Mouse (Mus musculus): ENCODE results near the gene Fam71a.

Fam71a gene

GRCm38 (mm10) chr1:191164717-191165116 is at the start of gene Fam71a:
Gene Fam71a, minus strand, starts transcription at chr1:191164817.
- in situ Hi-C loops (cut with MboI, MseI): no loop called here

DNA sequence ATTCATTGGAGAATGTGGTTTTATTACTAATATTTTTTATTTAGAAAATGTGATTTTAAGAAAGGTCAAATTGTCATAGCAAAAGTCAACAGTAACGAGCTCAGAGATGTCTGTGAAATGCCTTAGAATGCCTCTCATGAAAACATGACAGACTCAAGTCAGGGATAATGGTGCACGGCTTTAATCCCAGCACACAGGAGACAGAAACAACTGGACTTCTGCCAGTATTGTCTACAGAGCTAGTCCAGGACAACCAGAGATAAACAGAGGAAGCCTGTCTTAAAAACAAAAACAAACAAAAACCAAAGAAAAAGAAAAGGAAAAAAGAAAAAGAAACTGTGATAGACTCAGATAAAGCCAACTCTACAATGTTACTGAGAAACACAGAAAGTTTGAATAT is 46.5 kb upstream of the Fam71a start:
- in situ Hi-C loops (cut with MboI, MseI): no loop called here

DNA sequence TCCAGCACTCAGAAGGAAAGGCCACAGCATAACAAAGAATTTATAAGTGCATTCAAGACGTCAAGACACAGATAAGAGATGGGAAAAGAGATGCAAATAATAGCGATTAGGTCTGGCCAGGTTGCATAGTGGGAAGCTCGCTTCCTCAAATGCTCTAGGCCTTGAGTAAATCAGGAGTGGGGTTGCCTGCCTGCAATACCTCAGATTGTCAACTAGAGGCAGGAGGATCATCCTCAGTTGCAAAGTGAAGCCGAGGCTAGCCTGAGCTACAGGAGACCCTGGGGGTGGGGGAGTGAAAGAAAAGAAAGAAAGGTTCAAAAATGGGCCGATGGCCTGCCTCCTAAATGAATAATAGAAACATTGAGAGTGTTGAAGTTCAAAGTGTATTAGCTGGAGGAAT is 41.2 kb upstream of the Fam71a start:
- in situ Hi-C loops (cut with MboI, MseI): no loop called here

DNA sequence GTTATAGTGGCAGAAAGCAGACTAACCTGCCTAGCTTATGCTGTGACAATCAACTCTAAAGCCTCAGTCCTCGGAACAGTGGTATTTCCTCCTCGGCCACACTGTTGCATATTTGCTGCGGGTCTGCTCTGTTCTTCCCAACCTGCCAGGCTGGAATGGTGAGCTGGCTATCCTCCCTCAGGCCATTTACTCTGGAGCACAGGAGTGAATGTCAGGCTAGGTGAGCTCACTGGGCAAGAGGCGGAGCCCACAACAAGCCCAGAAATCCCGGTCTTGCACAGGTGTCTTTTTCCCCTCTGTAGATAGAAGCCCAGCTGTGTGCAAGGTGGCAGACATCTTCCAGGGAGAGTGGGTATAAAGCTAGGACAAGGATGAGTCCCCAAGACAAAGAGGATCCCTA is 40.3 kb upstream of the Fam71a start:
- in situ Hi-C loops (cut with MboI, MseI): no loop called here

DNA sequence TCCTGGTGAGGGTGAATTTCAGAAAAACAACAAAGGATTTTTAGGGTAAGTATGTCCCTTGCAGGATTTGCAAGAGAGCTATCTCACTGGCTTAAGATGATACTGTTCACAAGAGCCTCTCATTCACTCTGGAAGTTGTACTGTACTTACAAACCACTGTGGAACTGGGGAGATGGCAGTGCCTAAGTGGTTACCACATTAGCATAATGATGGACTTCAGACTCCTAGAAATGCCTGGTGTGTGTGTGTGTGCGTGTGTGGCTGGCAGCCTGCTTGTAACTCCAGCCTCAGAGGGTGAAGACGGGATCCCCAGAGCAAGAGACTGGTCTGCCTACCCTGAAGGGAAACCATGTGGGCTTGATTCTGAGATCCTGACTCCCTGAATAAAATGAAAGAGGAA is 38.9 kb upstream of the Fam71a start:
- in situ Hi-C loops (cut with MboI, MseI): no loop called here

GRCm38 (mm10) chr1:191202208-191202952 is 37.8 kb upstream of the Fam71a start:
- in situ Hi-C loops (cut with MboI, MseI): no loop called here

GRCm38 (mm10) chr1:191200816-191201602 is 36.4 kb upstream of the Fam71a start:
- in situ Hi-C loops (cut with MboI, MseI): no loop called here

DNA sequence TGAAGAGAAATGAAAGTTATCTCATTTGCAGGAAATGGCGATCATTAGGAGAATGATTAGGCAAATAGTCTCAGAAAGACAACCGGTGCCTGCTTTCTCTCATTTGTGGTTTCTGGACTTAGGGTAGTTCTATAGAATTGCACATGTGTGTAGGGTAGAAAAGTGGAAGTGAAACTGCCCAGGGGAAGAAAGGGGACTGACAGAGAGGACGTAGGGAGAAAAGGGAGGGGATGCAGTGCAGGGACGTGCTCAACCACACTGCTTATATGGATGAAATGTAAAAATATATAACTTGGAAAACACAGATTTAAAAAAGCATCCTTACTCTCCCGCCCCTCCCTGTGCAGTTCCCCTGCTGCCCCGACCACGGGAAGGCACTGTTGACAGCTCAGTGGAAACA is 33.3 kb upstream of the Fam71a start:
- in situ Hi-C loops (cut with MboI, MseI): loop anchor here (25.0 kb wide), 1 partner anchor 1939 kb away; the partner anchor contains the start of gene Diexf

- in situ Hi-C loops (cut with MboI, MseI): loop anchor here (25.0 kb wide), 1 partner anchor 1941 kb away; the partner anchor contains the start of gene Diexf
These were observed 31.4 kb upstream of the Fam71a start for GRCm38 (mm10) chr1:191196016-191196415.

DNA sequence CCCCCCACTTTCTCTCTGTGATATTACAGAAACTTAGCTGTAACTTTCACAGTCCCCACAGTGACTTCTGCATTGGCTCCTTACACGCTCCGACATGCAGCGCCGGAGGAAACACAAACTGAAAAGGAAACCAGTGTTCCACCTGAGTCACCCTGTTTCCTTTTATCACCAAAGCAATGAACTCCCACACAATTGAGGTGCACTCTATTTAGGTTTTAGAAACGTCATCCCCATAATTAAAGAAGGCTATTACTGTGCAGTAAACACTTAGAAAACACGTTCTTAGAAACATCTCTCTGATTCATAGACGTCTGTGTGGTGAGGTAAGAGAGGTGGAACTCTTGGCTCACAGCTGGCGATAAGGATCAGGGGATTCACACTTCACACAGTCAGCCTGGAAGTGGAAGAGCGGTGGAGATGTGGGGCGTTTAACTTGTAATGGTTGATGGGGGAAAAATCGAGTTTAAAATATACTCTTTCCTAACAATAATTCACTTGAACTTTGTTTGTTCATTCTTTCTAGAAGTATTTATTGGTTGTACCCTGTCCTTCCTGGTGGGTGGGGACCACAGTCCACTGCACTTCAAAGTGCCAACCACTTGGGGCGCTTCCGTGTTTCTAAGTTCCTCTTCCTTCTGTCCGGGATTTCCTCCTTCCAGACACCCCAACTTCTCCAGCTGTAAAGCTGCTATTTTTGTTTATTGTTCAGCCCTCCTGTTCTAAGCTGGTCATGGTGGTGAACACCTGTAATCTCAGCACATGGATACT is 29.2 kb upstream of the Fam71a start:
- in situ Hi-C loops (cut with MboI, MseI): loop anchor here (25.0 kb wide), 1 partner anchor 1943 kb away; the partner anchor contains the start of gene Diexf

DNA sequence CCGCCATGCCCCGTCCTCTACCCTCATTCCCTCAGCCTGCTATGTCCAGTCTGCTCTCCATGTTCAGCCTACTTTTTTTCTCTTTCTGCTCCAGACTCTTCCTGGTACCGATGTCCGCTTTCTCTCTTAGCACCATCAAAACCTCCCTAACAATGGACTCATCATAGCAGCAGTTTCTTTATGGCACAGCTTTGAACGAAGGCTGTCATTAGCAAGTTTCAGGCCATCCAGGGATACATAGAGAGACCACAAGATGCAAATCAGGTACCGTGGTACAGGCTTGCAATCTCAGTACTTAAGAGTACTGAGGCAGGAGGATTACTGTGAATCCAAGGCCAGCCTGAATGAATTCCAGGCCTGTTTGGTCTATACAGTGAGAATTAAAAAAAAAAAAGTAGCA is 28.1 kb upstream of the Fam71a start:
- in situ Hi-C loops (cut with MboI, MseI): loop anchor here (25.0 kb wide), 1 partner anchor 1945 kb away; the partner anchor contains the start of gene Diexf

DNA sequence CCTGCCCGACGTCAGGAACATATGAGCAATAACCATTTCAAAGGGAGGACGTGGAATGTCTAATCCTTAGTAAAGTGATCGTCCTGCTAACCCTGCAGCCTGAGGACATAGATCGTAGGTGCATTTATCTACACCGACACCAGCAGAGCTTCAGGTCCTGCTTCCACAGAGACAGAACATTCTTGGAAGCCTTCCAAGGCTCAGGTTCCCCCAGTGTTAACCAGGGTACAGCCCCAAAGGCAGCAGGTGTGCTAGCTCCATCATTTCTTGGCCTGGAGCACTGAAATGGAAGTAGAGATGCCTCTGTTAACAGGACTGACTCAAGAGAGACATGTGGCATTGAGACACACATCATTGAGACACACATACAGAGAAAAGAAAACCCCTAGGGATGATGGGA is 27.6 kb upstream of the Fam71a start:
- in situ Hi-C loops (cut with MboI, MseI): loop anchor here (25.0 kb wide), 1 partner anchor 1945 kb away; the partner anchor contains the start of gene Diexf

GRCm38 (mm10) chr1:191189671-191190372 is 25.2 kb upstream of the Fam71a start:
- in situ Hi-C loops (cut with MboI, MseI): loop anchor here (25.0 kb wide), 1 partner anchor 1947 kb away; the partner anchor contains the start of gene Diexf

DNA sequence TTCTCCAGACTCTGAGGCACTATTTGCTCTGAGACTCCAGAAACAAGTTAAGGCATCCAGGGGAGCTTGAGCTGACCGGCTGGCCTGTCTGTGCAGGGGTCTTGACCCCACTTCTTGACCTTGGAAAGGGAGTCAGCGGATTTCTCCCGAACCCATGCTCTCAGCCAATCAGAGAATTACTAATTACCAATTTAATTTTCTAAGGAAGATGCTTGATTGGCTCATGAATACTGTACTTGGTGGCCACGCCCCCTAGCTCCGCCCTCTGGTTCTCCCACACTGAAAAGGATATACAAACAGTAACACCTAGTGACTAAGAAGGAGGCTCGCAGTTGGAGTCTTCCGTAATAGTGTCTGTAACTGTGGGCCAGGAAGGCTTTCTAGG is 21.8 kb upstream of the Fam71a start:
- in situ Hi-C loops (cut with MboI, MseI): loop anchor here (25.0 kb wide), 1 partner anchor 1951 kb away; the partner anchor contains the start of gene Diexf

- in situ Hi-C loops (cut with MboI, MseI): loop anchor here (25.0 kb wide), 1 partner anchor 1951 kb away; the partner anchor contains the start of gene Diexf
These were observed 21.3 kb upstream of the Fam71a start for GRCm38 (mm10) chr1:191185761-191186385.

DNA sequence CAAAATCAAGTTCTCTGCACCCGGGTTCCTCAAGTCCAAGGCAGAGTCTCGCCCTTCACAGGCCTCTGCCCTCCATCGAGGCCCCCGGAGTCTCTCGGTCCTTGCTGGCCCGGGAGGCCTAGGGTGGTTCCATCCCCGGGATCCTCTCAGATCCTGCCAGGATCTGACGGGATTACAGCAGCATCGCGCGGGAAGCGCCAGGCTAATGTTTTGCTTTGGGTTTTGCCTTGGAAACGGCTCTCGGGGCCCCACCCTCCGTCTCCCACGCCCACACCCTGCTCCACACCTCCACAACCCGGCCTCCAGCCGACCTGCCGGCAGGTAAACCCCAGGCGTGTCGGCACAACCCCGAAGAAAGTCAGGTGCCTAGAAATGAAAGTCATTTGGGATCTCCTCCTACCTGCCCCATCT is 20.2 kb upstream of the Fam71a start:
- in situ Hi-C loops (cut with MboI, MseI): loop anchor here (25.0 kb wide), 1 partner anchor 1952 kb away; the partner anchor contains the start of gene Diexf

DNA sequence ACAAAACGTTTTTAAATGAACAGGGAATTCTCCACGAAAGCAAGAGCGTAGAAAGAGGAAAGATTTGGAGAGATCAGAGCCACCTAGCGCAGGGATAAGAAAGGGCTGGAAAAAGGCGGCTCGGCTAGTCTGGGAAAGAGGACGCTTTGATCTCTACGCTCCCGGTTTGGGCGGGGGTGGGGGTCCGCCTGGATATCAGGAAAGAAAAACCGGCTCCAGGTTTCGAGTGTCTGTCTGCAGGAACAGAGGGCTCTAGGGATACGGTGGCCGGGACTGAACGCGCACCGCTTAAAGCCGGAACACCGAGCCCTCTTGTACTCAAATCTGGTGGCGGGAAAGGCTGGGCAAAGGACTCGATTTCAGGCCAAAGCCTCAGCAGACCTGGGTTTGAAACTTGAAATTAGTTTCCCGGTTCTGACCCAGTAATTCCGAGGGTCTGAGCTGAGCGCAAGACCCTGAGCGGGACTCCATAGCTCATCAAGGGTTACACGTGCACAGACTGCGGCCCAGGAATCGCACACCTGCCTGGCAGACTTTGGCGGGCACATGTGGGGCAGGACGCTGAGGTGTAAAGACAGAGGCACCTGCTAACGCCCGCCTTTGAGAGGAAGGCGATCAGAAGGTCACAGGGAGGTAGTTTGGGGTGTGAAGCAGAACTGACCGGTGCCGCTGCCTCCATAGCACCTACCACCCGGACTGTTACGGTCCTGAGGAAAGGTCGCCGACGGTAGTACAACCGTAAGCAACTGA is 19.6 kb upstream of the Fam71a start:
- in situ Hi-C loops (cut with MboI, MseI): loop anchor here (25.0 kb wide), 1 partner anchor 1953 kb away; the partner anchor contains the start of gene Diexf

DNA sequence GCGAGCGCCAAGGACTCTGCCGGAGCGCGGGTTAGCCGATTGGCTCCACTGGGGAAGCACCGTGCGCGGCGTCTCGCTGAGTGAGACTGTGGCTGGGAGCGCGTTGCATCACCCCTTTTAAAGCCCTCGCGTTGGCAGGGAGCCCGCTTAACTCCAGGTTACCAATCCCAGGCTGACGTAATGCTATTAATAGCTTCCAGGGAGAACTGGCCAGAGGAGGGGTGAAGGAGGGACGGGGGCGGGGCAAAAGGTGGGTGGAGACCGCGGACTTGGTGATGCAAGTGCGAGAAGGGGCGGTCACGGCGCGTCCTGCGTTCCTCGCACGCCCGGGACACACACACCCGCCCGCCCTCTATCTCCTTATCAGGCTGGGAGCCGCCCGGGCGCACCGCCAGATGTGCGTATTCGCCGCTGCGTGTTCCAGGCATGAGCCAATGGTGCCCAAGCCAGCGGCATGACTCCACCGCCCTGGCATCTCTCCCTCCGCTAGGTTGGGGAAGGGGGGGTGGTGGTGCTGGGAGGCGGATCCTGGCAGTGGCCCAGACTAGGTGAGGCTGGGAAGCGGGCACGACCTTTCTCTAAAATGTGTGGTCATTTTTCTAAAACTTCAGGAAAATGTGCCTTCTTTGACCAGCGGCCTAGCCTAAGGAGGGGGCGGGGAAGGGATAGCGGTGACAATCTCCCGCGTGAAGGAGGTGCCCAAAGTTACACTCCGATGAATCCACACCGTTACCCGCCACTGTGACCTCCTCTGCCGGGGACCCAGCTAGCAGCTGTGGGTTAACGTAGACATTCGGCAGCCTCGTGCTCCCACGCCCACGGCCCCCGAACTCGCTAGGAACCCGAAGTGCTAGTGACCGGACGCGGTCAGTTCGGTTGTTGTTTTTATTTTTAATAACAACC is 18.8 kb upstream of the Fam71a start:
- in situ Hi-C loops (cut with MboI, MseI): loop anchor here (25.0 kb wide), 1 partner anchor 1954 kb away; the partner anchor contains the start of gene Diexf

Measured in T-helper 1 cell (primary cell).